Mouse (Mus musculus): Measurements from ENCODE around the gene Sowahc. TPM values are rescaled to one million over a fixed set of nuclear protein-coding genes. Genes with fewer than 3 reads are reported as not detected.

The Sowahc gene
- polyA plus RNA-seq, 1 experiment from 2014 or later = 13.0 TPM

Other genes starting within 250 kb of the Sowahc start
- gene Sept10, start 106 bp upstream of the Sowahc start, polyA plus RNA-seq (2015; fragmentation: Nextera tagmentation; extraction: Ambion mirVana) = 42.7 and 43.4 TPM in 2 replicates
- 76.2 and 91.3 TPM in 2 replicates for gene P4ha1, start 101.3 kb downstream of the Sowahc start, polyA plus RNA-seq (2015; fragmentation: Nextera tagmentation; extraction: Ambion mirVana)
- 2.8 and 15.0 TPM in 2 replicates for gene Gm10273, start 173.7 kb downstream of the Sowahc start, polyA plus RNA-seq (2015; fragmentation: Nextera tagmentation; extraction: Ambion mirVana)
- 0.65 TPM in 1 of 2 replicates, not detected in the other for gene Pla2g12b, start 181.7 kb downstream of the Sowahc start, polyA plus RNA-seq (2015; fragmentation: Nextera tagmentation; extraction: Ambion mirVana)
- 0.67 and 0.80 TPM in 2 replicates for gene Oit3, start 219.8 kb downstream of the Sowahc start, polyA plus RNA-seq (2015; fragmentation: Nextera tagmentation; extraction: Ambion mirVana)